Mouse (Mus musculus) hindbrain, embryonic 11.5 days (tissue): ENCODE data around the gene Slc18a2. TPM values are rescaled to one million over a fixed set of nuclear protein-coding genes. Genes with fewer than 3 reads are reported as not detected.
A peak's percentile ranks its signal among the peaks of the same experiment; 100 is the strongest.

Experiments used
- ATAC-seq: fragments of 200-750 bp; cut with Nextera tagmentation; 2 replicates; pipeline ENCODE4 v1.8.0; 2017; ENCODE audit warnings: mild to moderate bottlenecking, moderate TSS enrichment, moderate library complexity; ENCODE audit not compliant: low FRiP score
- DNase-seq: peaks from one replicate; pipeline ENCODE4 v3.0.0-alpha.2; 2015; ENCODE audit warnings: low spot score
- H3K27ac ChIP-seq: fragments of 300-500 bp; sonication (generic); 2 replicates; pipeline ENCODE4 v1.5.1; 2014; ENCODE audit warnings: mild to moderate bottlenecking, low read depth, low read length
- H3K27me3 ChIP-seq: fragments of 300-500 bp; sonication (generic); 2 replicates; pipeline ENCODE4 v1.6.1; 2014; ENCODE audit warnings: mild to moderate bottlenecking, low read length, moderate library complexity, mixed read lengths; ENCODE audit not compliant: control insufficient read depth, insufficient read depth
- H3K36me3 ChIP-seq: fragments of 300-500 bp; sonication (generic); 2 replicates; pipeline ENCODE4 v1.6.1; 2014; ENCODE audit warnings: mild to moderate bottlenecking, low read length, moderate library complexity, mixed read lengths; ENCODE audit not compliant: control insufficient read depth, insufficient read depth
- H3K4me1 ChIP-seq: fragments of 300-500 bp; sonication (generic); replicated peaks from 2 replicates; pipeline ENCODE4 v1.6.1; 2014; ENCODE audit warnings: low read length, mixed read lengths; ENCODE audit not compliant: control insufficient read depth, insufficient read depth
- H3K4me2 ChIP-seq: fragments of 300-500 bp; sonication (generic); replicated peaks from 2 replicates; pipeline ENCODE4 v1.6.1; 2014; ENCODE audit warnings: mild to moderate bottlenecking, low read depth, low read length
- H3K4me3 ChIP-seq: fragments of 300-500 bp; sonication (generic); 2 replicates; pipeline ENCODE4 v1.5.1; 2014; ENCODE audit warnings: low read depth, low read length
- H3K9ac ChIP-seq: fragments of 300-500 bp; sonication (generic); 2 replicates; pipeline ENCODE4 v1.6.1; 2014; ENCODE audit warnings: low read depth, low read length
- H3K9me3 ChIP-seq: fragments of 300-500 bp; sonication (generic); 2 replicates; pipeline ENCODE4 v1.6.1; 2016; ENCODE audit warnings: low read length; ENCODE audit not compliant: control insufficient read depth
- WGBS: fragments of 180-500 bp; shearing (Covaris S2); extraction: QIAGEN DNeasy Blood & Tissue Kit; methylation state at CpG from one replicate; pipeline ENCODE4 v1.1.7; 2014; 5-methylcytosine and 5-hydroxymethylcytosine counted together
- polyA plus RNA-seq: library from polyadenylated mRNA; unstranded; fragments of >200 nt; fragmentation: Nextera tagmentation; extraction: Ambion mirVana; gene quantifications from 2 replicates; pipeline ENCODE4 v1.2.1, GENCODE M21; 2014

Slc18a2 gene
- polyA plus RNA-seq, 1 experiment from 2014 or later: 17.3 TPM

DNA sequence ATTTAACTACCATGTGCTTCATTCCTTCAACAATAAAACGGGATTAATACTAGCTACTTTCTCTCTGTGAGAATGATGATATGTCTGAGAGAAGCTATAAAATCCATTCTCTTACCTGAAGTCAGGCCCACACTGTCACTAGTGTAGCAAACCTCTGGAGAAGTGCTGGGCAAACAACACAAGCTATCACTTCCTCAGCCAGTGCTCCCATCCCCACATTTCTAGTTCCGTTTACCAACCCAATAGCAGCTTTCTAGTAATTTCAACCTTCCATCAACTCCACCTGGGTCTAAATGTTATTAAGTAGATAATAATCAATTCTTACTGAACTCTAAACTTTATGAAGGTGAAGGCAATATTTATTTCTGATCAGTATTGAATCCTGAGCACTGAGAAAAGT, 82.3 kb downstream of the Slc18a2 start:
- no peaks in the 10 kb centered on the region for H3K9me3 ChIP-seq
- no peaks in the 10 kb centered on the region for H3K36me3 ChIP-seq
- 35% methylated on average over 2 of the region's 2 CpGs for WGBS
- peak overlapping the region; percentile 89 for H3K4me3 ChIP-seq
- H3K4me2 ChIP-seq: peak overlapping the region; percentile 97
- no peaks in the 10 kb centered on the region for H3K4me1 ChIP-seq
- DNase-seq: no peak
- H3K9ac ChIP-seq: no peak overlapping the region
- H3K27me3 ChIP-seq: no peaks in the 10 kb centered on the region
- no peak overlapping the region for H3K27ac ChIP-seq
- ATAC-seq: no peak

DNA sequence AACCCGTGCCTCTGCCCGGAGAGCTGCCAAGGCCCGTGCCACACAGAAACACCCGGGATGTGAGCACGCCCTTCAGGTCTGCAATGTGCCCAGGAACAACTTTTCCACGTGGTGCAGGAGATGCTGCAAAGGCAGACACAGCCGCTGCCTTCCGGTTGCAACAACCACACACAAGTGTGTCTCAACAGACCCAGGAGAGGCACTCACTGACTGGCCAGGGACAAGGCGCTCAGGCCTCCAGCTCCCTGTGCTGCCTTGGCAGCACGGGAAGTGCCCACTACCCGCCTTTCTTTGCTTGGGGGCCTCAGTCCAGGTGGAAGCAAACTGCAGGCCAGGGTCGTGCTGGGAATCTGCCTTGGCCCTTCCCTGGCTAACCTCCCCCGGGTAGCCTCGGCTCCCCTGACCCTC, 83.6 kb downstream of the Slc18a2 start:
- H3K9ac ChIP-seq: peak overlapping the region; percentile 94
- DNase-seq: peak; percentile 39
- 2% methylated on average over 14 of the region's 14 CpGs for WGBS

DNA sequence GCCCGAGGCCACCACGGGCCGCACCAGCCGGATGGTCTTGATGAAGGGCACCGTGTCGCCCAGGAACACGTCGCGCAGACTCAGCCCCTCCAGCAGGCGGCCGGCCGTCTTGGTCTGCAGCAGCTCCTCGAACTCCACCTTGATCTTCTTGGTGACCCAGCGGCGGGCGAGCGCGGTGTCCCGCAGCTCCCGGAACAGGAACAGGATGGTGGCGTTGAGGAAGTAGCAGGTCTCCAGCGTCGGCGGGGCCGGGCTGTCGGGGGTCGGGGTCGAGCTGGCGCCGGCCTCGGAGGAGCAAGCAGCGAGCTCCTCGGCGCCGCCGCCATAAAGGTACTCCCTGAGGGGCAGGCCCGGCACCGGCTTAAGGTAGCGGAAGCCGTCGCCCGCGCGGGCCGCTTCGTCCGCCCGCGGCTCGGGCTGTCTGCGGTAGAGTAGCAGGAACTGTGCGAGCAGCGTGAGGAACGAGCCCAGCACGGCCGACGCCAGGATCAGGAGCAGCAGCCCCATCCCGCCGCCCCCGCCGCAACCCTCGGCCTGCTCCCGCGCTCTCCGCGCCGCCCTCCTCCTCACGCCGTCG, 84.5 kb downstream of the Slc18a2 start:
- no peaks in the 10 kb centered on the region for H3K4me1 ChIP-seq
- WGBS: 0% methylated on average over 52 of the region's 70 CpGs
- H3K27me3 ChIP-seq: no peaks in the 10 kb centered on the region
- DNase-seq (no peak), ATAC-seq (peak; percentile 58)
- H3K27ac ChIP-seq: peak overlapping the region; percentile 90
- H3K9me3 ChIP-seq: no peaks in the 10 kb centered on the region
- peak overlapping the region; percentile 97 for H3K4me2 ChIP-seq
- peak overlapping the region; percentile 89 for H3K4me3 ChIP-seq
- H3K36me3 ChIP-seq: no peaks in the 10 kb centered on the region
- peak overlapping the region; percentile 94 for H3K9ac ChIP-seq

More for the DNA sequence above, 83.6 kb downstream of the Slc18a2 start:
- peak overlapping the region; percentile 89 for H3K4me3 ChIP-seq
- H3K36me3 ChIP-seq: no peaks in the 10 kb centered on the region
- ATAC-seq: no peak
- H3K4me2 ChIP-seq: peak overlapping the region; percentile 97
- H3K27ac ChIP-seq: no peak overlapping the region
- H3K9me3 ChIP-seq: no peaks in the 10 kb centered on the region
- no peaks in the 10 kb centered on the region for H3K4me1 ChIP-seq
- no peaks in the 10 kb centered on the region for H3K27me3 ChIP-seq

Other genes starting within 250 kb of the Slc18a2 start
- 2.5 and 4.0 TPM in 2 replicates for gene Shtn1, start 184.8 kb upstream of the Slc18a2 start, polyA plus RNA-seq
- 0.14 TPM in 1 of 2 replicates, not detected in the other for gene Vax1, start 90.8 kb upstream of the Slc18a2 start, polyA plus RNA-seq
- gene Kcnk18, start 41.7 kb upstream of the Slc18a2 start, polyA plus RNA-seq: not detected in 2 replicates
- gene Rps12-ps3, start 61.4 kb downstream of the Slc18a2 start, polyA plus RNA-seq: 14.9 and 16.3 TPM in 2 replicates
- 14.1 and 18.2 TPM in 2 replicates for gene Pdzd8, start 84.9 kb downstream of the Slc18a2 start, polyA plus RNA-seq
- 1.0 and 1.4 TPM in 2 replicates for gene Emx2, start 197.5 kb downstream of the Slc18a2 start, polyA plus RNA-seq